Mouse (Mus musculus) hindbrain, embryonic 15.5 days (tissue): ENCODE measurements around the gene Gpr19. TPM values are rescaled to one million over a fixed set of nuclear protein-coding genes. Genes with fewer than 3 reads are reported as not detected.

ENCODE experiments used
- ATAC-seq: fragments of 200-750 bp; cut with Nextera tagmentation; 2 replicates; pipeline ENCODE4 v1.8.0; 2017; ENCODE audit warnings: low read depth, moderate number of reproducible peaks, moderate TSS enrichment; ENCODE audit not compliant: low FRiP score
- H3K27ac ChIP-seq: fragments of 300-500 bp; sonication (generic); replicated peaks from 2 replicates; pipeline ENCODE4 v1.5.1; 2015; ENCODE audit warnings: mild to moderate bottlenecking, inconsistent platforms
- H3K27me3 ChIP-seq: fragments of 300-500 bp; sonication (generic); 2 replicates; pipeline ENCODE4 v1.6.1; 2015; ENCODE audit warnings: control low read depth, inconsistent platforms
- H3K36me3 ChIP-seq: fragments of 300-500 bp; sonication (generic); 2 replicates; pipeline ENCODE4 v1.6.1; 2015; ENCODE audit warnings: control low read depth, inconsistent platforms
- H3K4me1 ChIP-seq: fragments of 300-500 bp; sonication (generic); replicated peaks from 2 replicates; pipeline ENCODE4 v1.6.1; 2015; ENCODE audit warnings: control low read depth, inconsistent platforms
- H3K4me2 ChIP-seq: fragments of 300-500 bp; sonication (generic); 2 replicates; pipeline ENCODE4 v1.6.1; 2015; ENCODE audit warnings: moderate library complexity, mild to moderate bottlenecking, inconsistent platforms
- H3K4me3 ChIP-seq: fragments of 300-500 bp; sonication (generic); 2 replicates; pipeline ENCODE4 v1.5.1; 2015; ENCODE audit warnings: mild to moderate bottlenecking, inconsistent platforms
- H3K9ac ChIP-seq: fragments of 300-500 bp; sonication (generic); 2 replicates; pipeline ENCODE4 v1.6.1; 2015; ENCODE audit warnings: inconsistent platforms
- H3K9me3 ChIP-seq: fragments of 300-500 bp; sonication (generic); 2 replicates; pipeline ENCODE4 v1.6.1; 2016; ENCODE audit warnings: control low read depth, inconsistent platforms
- WGBS: fragments of 180-500 bp; shearing (Covaris S2); methylation state at CpG from one replicate; pipeline ENCODE4 v1.1.7; 2015; 5-methylcytosine and 5-hydroxymethylcytosine counted together
- polyA plus RNA-seq: library from polyadenylated mRNA; unstranded; fragments of >200 nt; fragmentation: Nextera tagmentation; extraction: Ambion mirVana; gene quantifications from 2 replicates; pipeline ENCODE4 v1.2.1, GENCODE M21; 2015

The Gpr19 gene
- polyA plus RNA-seq, 1 experiment from 2014 or later: 34.3 TPM

- Histone ChIP-seq H3K4me2 (no peak overlapping the region), H3K9me3 (no peaks in the 10 kb centered on the region), H3K9ac (no peak overlapping the region), H3K27me3 (no peaks in the 10 kb centered on the region), H3K36me3 (peaks cover 7% of the 10 kb centered on the region; the same call in 1 of the 2 replicates), H3K4me3 (no peak overlapping the region), H3K4me1 (peaks cover 27% of the 10 kb centered on the region), H3K27ac (no peak overlapping the region)
- no peak for ATAC-seq
- WGBS: 95% methylated on average over 5 of the region's 5 CpGs
Measured at GRCm38 (mm10) chr6:134879556-134879955, 18.8 kb downstream of the Gpr19 start.

- H3K27ac ChIP-seq: no peak overlapping the region
- no peak overlapping the region for H3K4me3 ChIP-seq
- H3K36me3 ChIP-seq: peaks cover 16% of the 10 kb centered on the region; the same call in 1 of the 2 replicates
- 77% methylated on average over 1 of the region's 1 CpGs for WGBS
- H3K4me2 ChIP-seq: no peak overlapping the region
- ATAC-seq: no peak
- peaks cover 19% of the 10 kb centered on the region for H3K4me1 ChIP-seq
- H3K27me3 ChIP-seq: no peaks in the 10 kb centered on the region
- no peaks in the 10 kb centered on the region for H3K9me3 ChIP-seq
- no peak overlapping the region for H3K9ac ChIP-seq
Measured at GRCm38 (mm10) chr6:134877892-134878291, 20.5 kb downstream of the Gpr19 start.

DNA sequence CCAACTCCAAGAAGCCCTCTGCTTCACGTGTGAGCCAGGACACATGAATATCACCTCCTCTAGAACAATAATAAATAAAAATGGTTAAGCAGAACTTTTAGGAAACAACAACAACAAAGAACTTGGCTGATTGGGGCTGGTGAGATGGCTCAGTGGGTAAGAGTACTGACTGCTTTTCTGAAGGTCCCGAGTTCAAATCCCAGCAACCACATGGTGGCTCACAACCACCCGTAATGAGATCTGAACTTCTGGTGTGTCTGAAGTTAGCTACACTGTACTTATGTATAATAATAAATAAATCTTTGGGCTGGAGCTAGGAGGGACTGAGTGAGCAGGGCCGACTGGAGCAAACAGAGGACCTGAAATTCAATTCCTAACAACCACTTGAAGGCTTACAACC lies 21.1 kb downstream of the Gpr19 start:
- no peaks in the 10 kb centered on the region for H3K9me3 ChIP-seq
- no peak overlapping the region for H3K4me3 ChIP-seq
- no peak overlapping the region for H3K27ac ChIP-seq
- no peaks in the 10 kb centered on the region for H3K27me3 ChIP-seq
- H3K4me2 ChIP-seq: no peak overlapping the region
- 89% methylated on average over 4 of the region's 4 CpGs for WGBS
- no peak overlapping the region for H3K9ac ChIP-seq
- H3K36me3 ChIP-seq: peaks cover 16% of the 10 kb centered on the region; the same call in 1 of the 2 replicates
- no peak for ATAC-seq
- peaks cover 19% of the 10 kb centered on the region for H3K4me1 ChIP-seq

GRCm38 (mm10) chr6:134876795-134877194 lies 21.6 kb downstream of the Gpr19 start:
- Histone ChIP-seq H3K9me3 (no peaks in the 10 kb centered on the region), H3K4me2 (no peak overlapping the region), H3K4me1 (peaks cover 19% of the 10 kb centered on the region), H3K4me3 (no peak overlapping the region), H3K27me3 (no peaks in the 10 kb centered on the region), H3K36me3 (peaks cover 16% of the 10 kb centered on the region; the same call in 1 of the 2 replicates), H3K9ac (no peak overlapping the region), H3K27ac (no peak overlapping the region)
- WGBS: 79% methylated on average over 6 of the region's 6 CpGs
- no peak for ATAC-seq

DNA sequence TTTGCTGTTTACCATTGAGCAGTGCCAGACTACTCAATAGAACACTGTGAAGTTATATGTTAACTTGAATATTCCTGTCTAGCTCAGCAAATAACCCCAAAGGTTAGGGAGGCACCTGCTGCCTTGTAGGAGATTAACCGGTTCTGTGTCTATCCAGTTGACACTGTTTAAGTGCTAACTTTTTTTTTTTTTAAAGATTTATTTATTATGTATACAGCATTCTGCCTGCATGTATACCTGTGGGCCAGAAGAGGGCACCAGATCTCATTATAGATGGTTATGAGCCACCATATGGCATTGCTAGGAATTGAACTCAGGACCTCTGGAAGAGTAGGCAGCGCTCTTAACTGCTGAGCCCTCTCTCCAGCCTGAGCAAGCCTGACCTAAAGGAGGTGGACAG lies 25.4 kb downstream of the Gpr19 start:
- Histone ChIP-seq H3K4me2 (no peak overlapping the region), H3K9me3 (no peaks in the 10 kb centered on the region), H3K27ac (no peak overlapping the region), H3K4me3 (no peak overlapping the region), H3K4me1 (no peaks in the 10 kb centered on the region), H3K36me3 (peaks cover 40% of the 10 kb centered on the region), H3K9ac (no peak overlapping the region), H3K27me3 (no peaks in the 10 kb centered on the region)
- WGBS: 89% methylated on average over 2 of the region's 2 CpGs
- ATAC-seq: no peak

- Histone ChIP-seq H3K9me3 (no peaks in the 10 kb centered on the region), H3K4me1 (no peaks in the 10 kb centered on the region), H3K27ac (no peak overlapping the region), H3K36me3 (peaks cover 48% of the 10 kb centered on the region), H3K27me3 (no peaks in the 10 kb centered on the region), H3K4me2 (no peak overlapping the region), H3K4me3 (no peak overlapping the region), H3K9ac (no peak overlapping the region)
- ATAC-seq: no peak
- 92% methylated on average over 2 of the region's 2 CpGs for WGBS
Measured at GRCm38 (mm10) chr6:134872236-134872635, 26.1 kb downstream of the Gpr19 start.

DNA sequence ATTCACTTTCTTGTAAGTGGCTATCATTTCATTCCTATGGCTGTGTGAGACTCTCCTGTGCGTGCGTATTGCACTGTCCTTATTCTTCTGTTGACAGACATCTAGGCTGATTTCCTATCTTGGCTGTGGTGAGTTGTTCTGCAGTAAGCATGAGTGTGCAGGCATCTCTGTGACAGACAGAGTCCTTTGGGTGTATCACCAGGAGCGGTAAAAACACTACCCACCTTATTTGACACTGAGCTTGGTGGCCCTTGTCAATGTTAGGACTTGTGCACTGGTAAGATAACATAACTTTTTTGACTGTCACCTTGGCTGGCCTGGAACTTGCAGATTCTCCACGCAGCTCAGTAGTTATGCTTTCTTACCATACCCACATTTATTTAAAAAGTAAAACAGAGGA lies 27.5 kb downstream of the Gpr19 start:
- H3K9ac ChIP-seq: no peak overlapping the region
- H3K27me3 ChIP-seq: no peaks in the 10 kb centered on the region
- no peaks in the 10 kb centered on the region for H3K4me1 ChIP-seq
- H3K9me3 ChIP-seq: no peaks in the 10 kb centered on the region
- WGBS: 96% methylated on average over 4 of the region's 4 CpGs
- H3K27ac ChIP-seq: no peak overlapping the region
- ATAC-seq: no peak
- H3K4me2 ChIP-seq: no peak overlapping the region
- no peak overlapping the region for H3K4me3 ChIP-seq
- peaks cover 47% of the 10 kb centered on the region for H3K36me3 ChIP-seq

DNA sequence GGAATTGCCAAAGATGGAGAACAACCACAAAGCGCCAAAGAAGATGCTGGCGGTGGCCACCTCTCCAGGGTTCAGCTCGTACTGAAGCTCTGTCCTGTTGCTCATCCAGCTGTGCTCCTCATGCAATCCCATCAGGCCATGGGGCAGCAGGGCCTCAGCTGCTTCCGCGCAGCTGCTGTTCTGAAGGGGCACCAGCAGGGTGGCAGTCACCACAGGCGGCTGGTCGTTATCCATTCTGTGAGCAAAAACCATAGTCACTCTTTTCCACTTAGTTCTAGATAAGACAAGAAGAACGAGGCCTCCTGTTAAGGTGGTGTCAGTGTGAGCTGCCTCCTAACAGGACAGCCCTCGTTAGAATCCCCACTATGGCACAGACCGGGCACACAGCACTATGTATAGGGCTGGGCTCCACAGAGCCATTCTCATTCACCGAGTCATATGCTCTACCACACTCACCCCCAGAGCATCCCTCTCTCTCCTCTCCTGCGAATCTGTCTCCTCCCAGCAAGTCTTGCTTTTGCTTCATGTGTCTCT lies 28.1 kb downstream of the Gpr19 start:
- peaks cover 47% of the 10 kb centered on the region for H3K36me3 ChIP-seq
- H3K27me3 ChIP-seq: no peaks in the 10 kb centered on the region
- ATAC-seq: peak; percentile 32; the same call in 1 of the 2 replicates
- no peak overlapping the region for H3K9ac ChIP-seq
- no peaks in the 10 kb centered on the region for H3K4me1 ChIP-seq
- H3K4me2 ChIP-seq: no peak overlapping the region
- H3K27ac ChIP-seq: no peak overlapping the region
- 92% methylated on average over 12 of the region's 12 CpGs for WGBS
- H3K4me3 ChIP-seq: no peak overlapping the region
- H3K9me3 ChIP-seq: no peaks in the 10 kb centered on the region

DNA sequence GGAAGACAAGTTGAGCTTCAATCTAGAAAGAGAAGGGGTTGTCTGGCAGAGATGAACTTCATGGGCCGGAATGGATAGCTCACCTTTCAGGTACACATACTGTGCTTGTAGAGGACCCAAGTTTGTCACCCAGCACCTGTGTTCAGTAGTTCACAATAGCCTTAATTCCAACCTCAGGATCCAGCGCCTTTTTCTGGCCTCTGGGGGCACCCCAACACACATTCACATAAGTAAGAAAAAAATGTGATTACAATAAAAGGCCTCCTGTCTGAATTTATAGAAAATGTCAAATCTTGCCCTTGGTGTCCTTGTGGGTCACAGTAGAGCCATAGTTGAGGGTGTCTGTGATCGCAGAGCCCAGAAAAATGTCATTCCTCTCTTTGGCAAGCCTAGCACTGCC lies 31.1 kb downstream of the Gpr19 start:
- Histone ChIP-seq H3K9me3 (no peaks in the 10 kb centered on the region), H3K4me3 (no peak overlapping the region), H3K27me3 (no peaks in the 10 kb centered on the region), H3K4me2 (no peak overlapping the region), H3K36me3 (peaks cover 39% of the 10 kb centered on the region), H3K27ac (no peak overlapping the region), H3K4me1 (peaks cover 10% of the 10 kb centered on the region), H3K9ac (no peak overlapping the region)
- 95% methylated on average over 3 of the region's 3 CpGs for WGBS
- ATAC-seq: no peak

- Histone ChIP-seq H3K4me1 (peaks cover 20% of the 10 kb centered on the region), H3K36me3 (peaks cover 39% of the 10 kb centered on the region), H3K4me3 (no peak overlapping the region), H3K9ac (no peak overlapping the region), H3K4me2 (no peak overlapping the region), H3K27me3 (no peaks in the 10 kb centered on the region), H3K27ac (no peak overlapping the region), H3K9me3 (no peaks in the 10 kb centered on the region)
- ATAC-seq: no peak
- WGBS: 96% methylated on average over 7 of the region's 7 CpGs
Measured at GRCm38 (mm10) chr6:134866113-134866512, 32.3 kb downstream of the Gpr19 start.

GRCm38 (mm10) chr6:134863146-134863545 lies 35.2 kb downstream of the Gpr19 start:
- H3K36me3 ChIP-seq: peaks cover 18% of the 10 kb centered on the region
- H3K4me3 ChIP-seq: peak overlapping the region; percentile 35
- peak overlapping the region; percentile 58 for H3K4me2 ChIP-seq
- H3K27me3 ChIP-seq: no peaks in the 10 kb centered on the region
- peak overlapping the region; percentile 79 for H3K27ac ChIP-seq
- ATAC-seq: peak; percentile 92
- H3K9ac ChIP-seq: 0 out of 2 replicates have a peak overlapping the region, but pooled peaks have one; percentile 17
- no peaks in the 10 kb centered on the region for H3K9me3 ChIP-seq
- H3K4me1 ChIP-seq: peaks cover 20% of the 10 kb centered on the region
- 1% methylated on average over 19 of the region's 19 CpGs for WGBS

DNA sequence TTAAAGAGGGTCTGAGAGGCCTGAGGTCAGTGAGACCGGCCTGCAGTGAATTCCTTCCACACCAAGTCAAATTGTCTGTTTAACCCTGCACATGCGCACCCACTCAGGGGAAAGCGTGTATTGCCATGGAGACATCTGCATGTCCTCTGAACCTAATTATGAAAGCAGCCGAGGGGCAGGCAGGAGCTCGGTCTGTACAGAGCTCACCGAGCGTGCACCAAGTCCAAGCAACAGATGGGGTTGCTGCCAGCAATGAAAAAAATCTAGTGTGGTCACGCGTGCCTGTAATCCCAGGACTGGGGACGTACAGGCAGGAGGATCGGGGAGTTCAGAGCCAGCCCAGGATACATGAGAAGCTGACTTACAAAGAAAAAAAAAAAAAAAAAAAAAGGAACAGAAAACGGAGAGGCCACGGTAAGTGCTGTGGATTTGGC lies 35.7 kb downstream of the Gpr19 start:
- ATAC-seq: peak; percentile 73
- H3K27ac ChIP-seq: peak overlapping the region; percentile 79
- no peaks in the 10 kb centered on the region for H3K27me3 ChIP-seq
- H3K9me3 ChIP-seq: no peaks in the 10 kb centered on the region
- peaks cover 20% of the 10 kb centered on the region for H3K4me1 ChIP-seq
- WGBS: 2% methylated on average over 13 of the region's 13 CpGs
- H3K36me3 ChIP-seq: peaks cover 16% of the 10 kb centered on the region
- H3K9ac ChIP-seq: peak overlapping the region; percentile 37
- peak overlapping the region; percentile 35 for H3K4me3 ChIP-seq
- peak overlapping the region; percentile 58 for H3K4me2 ChIP-seq

DNA sequence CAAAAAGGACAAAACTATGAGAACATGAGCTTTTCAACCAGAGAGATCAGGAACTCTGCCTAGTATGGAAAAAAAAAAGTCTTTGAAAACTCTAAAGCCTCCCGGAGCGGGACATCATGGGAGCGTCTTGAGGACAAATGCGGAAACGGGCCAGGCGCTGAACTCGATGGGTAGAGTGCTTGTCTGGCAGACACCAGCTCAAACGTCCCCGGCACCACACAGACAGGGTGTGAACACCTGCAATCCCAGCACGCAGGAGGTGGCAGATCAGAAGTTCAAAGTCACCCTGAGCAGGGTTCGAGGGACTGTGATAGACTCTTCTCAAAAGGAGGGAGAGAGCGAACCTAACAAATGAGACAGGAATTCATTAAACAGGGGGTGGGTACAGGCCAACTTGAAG lies 37.0 kb downstream of the Gpr19 start:
- H3K36me3 ChIP-seq: peaks cover 8% of the 10 kb centered on the region; the same call in 1 of the 2 replicates
- H3K4me3 ChIP-seq: no peak overlapping the region
- H3K4me2 ChIP-seq: no peak overlapping the region
- no peaks in the 10 kb centered on the region for H3K27me3 ChIP-seq
- no peak overlapping the region for H3K27ac ChIP-seq
- H3K4me1 ChIP-seq: peaks cover 20% of the 10 kb centered on the region
- ATAC-seq: no peak
- H3K9me3 ChIP-seq: no peaks in the 10 kb centered on the region
- no peak overlapping the region for H3K9ac ChIP-seq
- 84% methylated on average over 12 of the region's 12 CpGs for WGBS
